Mouse (Mus musculus): ENCODE measurements around the gene Spata25.

The Spata25 gene

GRCm38 (mm10) chr2:164781876-164782275, 46.5 kb downstream of the Spata25 start:
- DNase-seq (ENCODE audit: low spot score): no peak

- no peak for DNase-seq (ENCODE audit: low spot score)
Observed at GRCm38 (mm10) chr2:164779481-164780086, 48.8 kb downstream of the Spata25 start, which contains the start of gene Tnnc2. TSS of gene Tnnc2 (minus strand) at chr2:164779967.

GRCm38 (mm10) chr2:164778809-164779208, 49.5 kb downstream of the Spata25 start:
- no peak for DNase-seq (ENCODE audit: low spot score)

GRCm38 (mm10) chr2:164778015-164778287, 50.4 kb downstream of the Spata25 start:
- no peak for DNase-seq (ENCODE audit: low spot score)

- no peak for DNase-seq (ENCODE audit: low spot score)
Observed at GRCm38 (mm10) chr2:164777246-164778014, 50.9 kb downstream of the Spata25 start.

GRCm38 (mm10) chr2:164776801-164777200, 51.5 kb downstream of the Spata25 start:
- DNase-seq (ENCODE audit: low spot score): no peak

Measured in MN1 (cell line).